Mouse (Mus musculus): ENCODE data around the gene Gm42906.

Gene Gm42906

DNA sequence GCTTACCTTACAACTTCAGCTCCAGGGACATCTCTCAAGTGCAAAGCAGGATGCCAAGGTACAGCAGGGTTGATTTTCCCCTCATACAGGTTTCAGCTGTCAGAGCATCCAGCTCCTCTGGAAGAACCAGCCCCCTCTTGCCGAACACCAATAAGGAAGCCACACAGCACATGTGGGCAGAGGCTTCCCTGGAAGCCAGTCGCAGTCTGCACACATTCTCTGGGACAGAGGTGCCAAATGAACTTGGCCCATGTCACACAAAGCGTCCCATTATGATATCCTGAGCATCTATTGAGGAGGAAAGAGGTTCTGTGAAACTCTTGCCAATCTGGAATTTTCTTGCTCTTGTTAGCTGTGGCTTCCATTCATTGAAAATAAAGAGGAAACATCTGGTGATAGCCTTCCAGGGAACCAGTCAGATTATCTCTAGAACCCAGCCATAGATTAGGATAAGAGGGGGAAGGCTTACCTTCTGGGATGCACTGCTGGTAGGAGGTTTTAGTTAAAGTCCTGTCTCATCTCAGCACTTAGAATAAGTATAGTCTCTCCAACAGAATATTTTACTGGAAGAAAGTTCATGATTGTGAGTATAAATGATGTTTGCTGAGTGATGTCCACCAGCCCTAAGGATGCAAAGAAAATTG, at the start of gene Gm42906:
Gm42906 (minus strand) TSS at position 51 of the 644 bp plus-strand sequence.
- no peak for DNase-seq (ENCODE audit: low spot score in 2 of 2)

- no peak for DNase-seq (ENCODE audit: low spot score in 2 of 2)
Observed at GRCm38 (mm10) chr5:151445695-151446094, 17.7 kb upstream of the Gm42906 start.

DNA sequence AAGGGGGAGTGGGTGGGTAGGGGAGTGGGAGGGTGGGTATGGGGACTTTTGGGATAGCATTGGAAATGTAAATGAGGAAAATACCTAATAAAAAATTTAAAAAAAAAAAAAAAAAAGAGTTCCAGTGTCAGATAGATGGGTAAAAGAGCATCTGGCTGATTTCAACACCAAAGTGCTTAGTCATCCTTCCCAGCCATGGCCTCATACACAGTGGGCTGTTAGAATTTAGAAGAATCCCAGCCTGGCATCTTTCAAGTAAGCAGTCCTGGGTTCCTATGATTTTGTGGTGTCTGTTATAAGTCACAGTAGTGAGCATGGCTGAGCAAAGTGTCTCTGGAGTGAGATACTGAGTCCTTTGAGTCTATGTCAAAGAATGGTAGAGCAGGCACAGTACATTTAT, 7.1 kb upstream of the Gm42906 start:
- no peak for DNase-seq (ENCODE audit: low spot score in 2 of 2)

GRCm38 (mm10) chr5:151426466-151426865, 1.5 kb downstream of the Gm42906 start:
- DNase-seq (ENCODE audit: low spot score in 2 of 2): no peak

- DNase-seq (ENCODE audit: low spot score in 2 of 2): no peak
Observed at GRCm38 (mm10) chr5:151422692-151423091, 5.3 kb downstream of the Gm42906 start.

- DNase-seq (ENCODE audit: low spot score in 2 of 2): no peak
Observed at GRCm38 (mm10) chr5:151421859-151422258, 6.1 kb downstream of the Gm42906 start.

DNA sequence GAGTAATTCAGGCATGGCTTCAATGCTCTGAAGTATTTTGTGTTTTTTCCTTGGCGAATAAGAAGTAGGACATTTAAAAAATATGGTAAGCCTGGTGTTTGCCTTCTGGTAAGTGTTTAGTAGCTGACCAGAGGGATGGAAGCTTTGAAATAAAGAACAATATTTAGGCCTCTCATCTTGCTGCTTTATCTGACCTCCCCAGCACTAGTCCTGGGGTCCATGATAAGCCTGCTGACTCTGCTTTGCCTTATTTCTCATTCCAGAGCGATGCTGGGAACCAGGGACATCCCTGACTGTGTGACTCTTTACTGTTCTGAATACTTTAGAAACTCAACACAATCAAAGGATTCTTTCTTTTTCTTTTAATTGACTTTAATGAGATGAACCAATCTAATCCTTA, 9.4 kb downstream of the Gm42906 start:
- no peak for DNase-seq (ENCODE audit: low spot score in 2 of 2)

- no peak for DNase-seq (ENCODE audit: low spot score in 2 of 2)
Observed at GRCm38 (mm10) chr5:151417421-151418038, 10.4 kb downstream of the Gm42906 start.

- DNase-seq (ENCODE audit: low spot score in 2 of 2): no peak
Observed at GRCm38 (mm10) chr5:151416988-151417387, 11.0 kb downstream of the Gm42906 start.

DNA sequence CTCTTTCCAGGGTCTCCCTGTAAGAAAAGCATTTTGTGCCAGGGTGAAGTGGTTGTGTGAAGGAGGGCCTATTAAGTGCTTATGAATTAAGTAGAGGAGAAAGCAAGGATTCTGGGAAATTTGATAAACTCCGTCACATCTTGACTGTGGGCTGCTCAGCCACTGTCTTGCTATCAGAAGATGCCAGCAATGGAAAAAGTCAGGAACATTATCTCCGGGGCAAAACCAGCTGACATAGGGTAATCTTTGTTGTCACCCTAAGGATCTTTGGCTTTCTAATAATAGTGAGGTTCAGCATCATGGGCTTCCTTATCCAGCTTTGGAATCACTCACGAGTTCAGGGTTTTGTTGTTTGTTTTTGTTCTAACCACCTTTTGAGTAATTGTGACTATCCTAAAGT, 14.3 kb downstream of the Gm42906 start:
- no peak for DNase-seq (ENCODE audit: low spot score in 2 of 2)

DNA sequence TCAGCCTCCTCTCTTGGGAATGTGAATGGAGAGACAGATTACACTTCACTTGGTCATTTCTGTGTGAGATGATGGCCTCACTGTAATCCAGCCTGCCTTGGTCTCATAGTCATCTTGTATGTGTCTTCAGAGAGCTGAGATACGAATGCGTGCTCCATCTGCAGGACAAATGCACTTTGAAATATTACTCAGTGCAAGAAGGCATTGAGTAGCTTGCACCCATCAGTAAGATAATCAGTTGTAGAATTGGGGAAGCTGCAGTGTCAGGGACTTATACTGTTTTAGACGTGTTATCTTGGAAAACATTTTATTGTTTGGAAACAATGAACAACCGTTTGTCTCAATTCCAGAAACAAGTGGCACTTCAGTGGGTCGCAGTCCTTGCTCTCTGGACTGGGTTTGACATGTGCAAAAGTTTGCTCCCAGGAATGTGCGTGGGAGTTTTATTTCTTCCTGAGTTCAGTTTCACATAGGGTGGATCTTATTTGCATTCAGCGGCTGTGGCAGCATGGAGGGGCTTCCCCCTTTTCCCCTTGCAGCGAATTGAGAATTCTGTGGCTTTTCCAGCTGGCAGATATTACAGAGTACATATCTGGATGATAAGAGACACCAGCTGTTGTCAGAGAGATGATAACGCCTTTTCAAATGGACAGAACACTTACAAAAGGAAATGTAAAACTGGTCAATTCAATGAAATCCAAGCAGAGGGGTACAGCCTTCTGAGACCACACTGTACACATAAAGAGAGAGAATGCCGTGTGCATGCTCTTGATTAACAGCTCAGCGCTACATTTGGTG, 15.1 kb downstream of the Gm42906 start:
- DNase-seq (ENCODE audit: low spot score in 2 of 2): no peak

DNA sequence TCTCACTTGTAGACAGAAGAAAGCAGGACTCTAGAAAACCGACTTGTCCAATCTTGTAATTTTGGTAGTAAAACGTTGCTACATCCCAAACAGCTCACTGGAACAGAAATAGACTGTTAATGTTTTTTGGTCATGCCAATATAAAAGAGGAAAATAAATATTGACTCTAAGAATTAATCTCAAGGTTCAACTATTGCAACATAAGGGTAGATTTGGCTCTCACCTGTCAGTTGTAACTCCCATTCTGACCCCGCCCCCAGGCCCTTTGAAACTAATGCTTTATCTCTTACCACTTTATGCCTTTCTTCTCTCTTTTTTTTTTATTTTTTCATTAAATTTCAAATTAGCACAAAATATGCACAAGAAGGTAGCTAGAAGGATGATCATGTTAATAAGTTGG, 18.0 kb downstream of the Gm42906 start:
- no peak for DNase-seq (ENCODE audit: low spot score in 2 of 2)

GRCm38 (mm10) chr5:151409282-151409681, 18.7 kb downstream of the Gm42906 start:
- DNase-seq (ENCODE audit: low spot score in 2 of 2): no peak

- no peak for DNase-seq (ENCODE audit: low spot score in 2 of 2)
Observed at GRCm38 (mm10) chr5:151408124-151408900, 19.7 kb downstream of the Gm42906 start.

- no peak for DNase-seq (ENCODE audit: low spot score in 2 of 2)
Observed at GRCm38 (mm10) chr5:151407493-151407892, 20.5 kb downstream of the Gm42906 start.

DNA sequence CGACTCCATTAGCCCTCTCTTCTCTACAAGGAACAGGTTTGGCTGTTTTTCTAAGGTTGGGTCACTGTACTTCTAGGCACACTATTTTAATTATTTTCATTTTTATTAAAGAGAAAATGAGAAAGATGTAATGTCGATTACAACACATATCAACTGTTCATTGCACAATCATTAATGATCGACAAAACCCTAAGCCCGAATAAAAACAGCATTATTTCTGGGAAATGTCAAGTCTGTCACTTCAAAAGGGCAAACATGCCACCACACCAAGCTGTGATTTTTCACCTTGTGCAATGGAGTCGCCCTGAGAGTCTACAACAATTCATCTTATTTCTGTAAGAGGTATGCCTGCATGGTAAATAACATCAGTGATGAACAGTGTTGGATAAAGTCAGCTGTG, 21.7 kb downstream of the Gm42906 start:
- DNase-seq (ENCODE audit: low spot score in 2 of 2): no peak

DNA sequence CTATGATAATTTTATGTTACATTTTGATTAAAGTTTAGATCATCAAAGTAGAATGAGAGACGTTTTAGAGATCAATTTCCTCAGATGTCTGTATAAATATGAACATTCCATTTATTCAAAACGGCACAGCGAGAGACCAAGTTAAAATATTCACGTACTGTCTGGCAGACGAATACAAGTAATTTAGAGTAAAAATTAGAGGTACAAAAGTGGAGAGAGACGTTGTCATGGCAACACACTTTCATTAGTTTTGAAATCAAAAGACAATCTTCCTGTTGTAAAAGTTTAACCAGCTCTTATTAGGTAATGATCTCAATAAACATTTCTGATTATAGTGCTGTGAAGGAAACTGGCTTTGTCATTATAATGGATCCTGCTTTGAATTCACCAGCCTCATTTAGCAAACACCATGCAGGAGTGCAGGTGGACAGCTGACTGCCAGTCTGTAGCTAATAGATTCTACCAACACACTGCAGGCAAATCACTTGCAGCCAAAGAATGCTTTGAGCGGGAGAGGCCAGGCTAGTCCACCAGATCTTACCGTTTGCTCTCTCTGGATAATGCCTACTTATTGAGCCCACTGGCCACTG, 22.6 kb downstream of the Gm42906 start:
- no peak for DNase-seq (ENCODE audit: low spot score in 2 of 2)

DNA sequence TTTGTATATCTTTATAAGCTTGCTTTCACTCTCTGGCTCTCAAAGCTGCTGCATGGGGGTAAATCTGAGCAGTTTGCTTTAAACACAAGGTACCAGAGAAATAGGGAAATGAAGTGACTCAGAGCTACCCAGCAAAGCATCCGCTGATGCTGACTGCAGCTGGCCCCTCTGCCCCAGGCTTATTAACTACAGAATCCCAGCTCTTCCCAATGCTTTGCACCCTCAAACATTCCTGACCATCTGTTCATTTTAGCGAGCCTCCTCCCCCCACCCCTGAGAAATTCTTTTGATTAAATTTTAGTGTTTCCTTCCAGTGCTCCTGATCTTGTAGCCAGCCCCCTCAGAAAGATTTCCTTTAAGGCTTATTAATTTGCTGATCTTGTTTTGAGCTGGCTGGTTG, 24.4 kb downstream of the Gm42906 start:
- no peak for DNase-seq (ENCODE audit: low spot score in 2 of 2)

GRCm38 (mm10) chr5:151400557-151400944, 27.4 kb downstream of the Gm42906 start:
- no peak for DNase-seq (ENCODE audit: low spot score in 2 of 2)

GRCm38 (mm10) chr5:151399918-151400556, 27.9 kb downstream of the Gm42906 start:
- DNase-seq (ENCODE audit: low spot score in 2 of 2): no peak

- no peak for DNase-seq (ENCODE audit: low spot score in 2 of 2)
Observed at GRCm38 (mm10) chr5:151396119-151396518, 31.8 kb downstream of the Gm42906 start.

Data from frontal cortex, postnatal 10 days (tissue).